Mouse (Mus musculus) stomach, postnatal 0 days (tissue): ENCODE data around the gene Znrf3. TPM values are rescaled to one million over a fixed set of nuclear protein-coding genes. Genes with fewer than 3 reads are reported as not detected.
A peak's percentile ranks its signal among the peaks of the same experiment; 100 is the strongest.
"Not testable (repeated sequence)": the region's sequence is repeated elsewhere in the genome, so short reads cannot be mapped to it uniquely, and the experiment has no call there.

Experiments used
- ATAC-seq: fragments of 200-750 bp; cut with Nextera tagmentation; 2 replicates; pipeline ENCODE4 v1.8.0; 2017; ENCODE audit not compliant: low FRiP score, low TSS enrichment
- DNase-seq: peaks from one replicate; pipeline ENCODE4 v3.0.0-alpha.2; 2016; ENCODE audit warnings: low spot score
- H3K27ac ChIP-seq: fragments of 300-500 bp; sonication (generic); replicated peaks from 2 replicates; pipeline ENCODE4 v1.5.1; 2014; ENCODE audit warnings: mild to moderate bottlenecking, control low read depth
- H3K27me3 ChIP-seq: fragments of 300-500 bp; sonication (generic); 2 replicates; pipeline ENCODE4 v1.6.1; 2014; ENCODE audit warnings: low read length; ENCODE audit not compliant: control insufficient read depth, insufficient read depth
- H3K36me3 ChIP-seq: fragments of 300-500 bp; sonication (generic); 2 replicates; pipeline ENCODE4 v1.6.1; 2014; ENCODE audit warnings: low read length, mixed read lengths; ENCODE audit not compliant: control insufficient read depth, insufficient read depth
- H3K4me1 ChIP-seq: fragments of 300-500 bp; sonication (generic); replicated peaks from 2 replicates; pipeline ENCODE4 v1.6.1; 2014; ENCODE audit warnings: antibody characterized with exemption; ENCODE audit not compliant: control insufficient read depth, insufficient read depth
- H3K4me2 ChIP-seq: fragments of 300-500 bp; sonication (generic); replicated peaks from 2 replicates; pipeline ENCODE4 v1.6.1; 2014; ENCODE audit warnings: low read depth, mild to moderate bottlenecking, control low read depth, moderate library complexity
- H3K4me3 ChIP-seq: fragments of 300-500 bp; sonication (generic); 2 replicates; pipeline ENCODE4 v1.5.1; 2014; ENCODE audit warnings: low read depth, low read length, control low read depth
- H3K9ac ChIP-seq: fragments of 300-500 bp; sonication (generic); 2 replicates; pipeline ENCODE4 v1.6.1; 2014; ENCODE audit warnings: mild to moderate bottlenecking, low read length, control low read depth, mixed read lengths
- H3K9me3 ChIP-seq: fragments of 300-500 bp; sonication (generic); 2 replicates; pipeline ENCODE4 v1.6.1; 2016; ENCODE audit warnings: low read length; ENCODE audit not compliant: control insufficient read depth
- CTCF ChIP-seq: IDR thresholded peaks from 2 replicates; pipeline ENCODE4 v1.5.1; 2016; ENCODE audit warnings: antibody characterized with exemption, low read depth, mild to moderate bottlenecking, moderate library complexity
- EP300 ChIP-seq: optimal IDR thresholded peaks from 2 replicates; pipeline ENCODE3; 2016; ENCODE audit warnings: antibody characterized with exemption
- WGBS: fragments of 180-500 bp; shearing (Covaris S2); extraction: QIAGEN DNeasy Blood & Tissue Kit; methylation state at CpG from one replicate; pipeline ENCODE4 v1.1.7; 2014; 5-methylcytosine and 5-hydroxymethylcytosine counted together
- polyA plus RNA-seq: library from polyadenylated mRNA; unstranded; fragments of >200 nt; fragmentation: Nextera tagmentation; extraction: Ambion mirVana; gene quantifications from 2 replicates; pipeline ENCODE4 v1.2.1, GENCODE M21; 2015

Znrf3 gene
- polyA plus RNA-seq, 1 experiment from 2014 or later, result 9.3 TPM

DNA sequence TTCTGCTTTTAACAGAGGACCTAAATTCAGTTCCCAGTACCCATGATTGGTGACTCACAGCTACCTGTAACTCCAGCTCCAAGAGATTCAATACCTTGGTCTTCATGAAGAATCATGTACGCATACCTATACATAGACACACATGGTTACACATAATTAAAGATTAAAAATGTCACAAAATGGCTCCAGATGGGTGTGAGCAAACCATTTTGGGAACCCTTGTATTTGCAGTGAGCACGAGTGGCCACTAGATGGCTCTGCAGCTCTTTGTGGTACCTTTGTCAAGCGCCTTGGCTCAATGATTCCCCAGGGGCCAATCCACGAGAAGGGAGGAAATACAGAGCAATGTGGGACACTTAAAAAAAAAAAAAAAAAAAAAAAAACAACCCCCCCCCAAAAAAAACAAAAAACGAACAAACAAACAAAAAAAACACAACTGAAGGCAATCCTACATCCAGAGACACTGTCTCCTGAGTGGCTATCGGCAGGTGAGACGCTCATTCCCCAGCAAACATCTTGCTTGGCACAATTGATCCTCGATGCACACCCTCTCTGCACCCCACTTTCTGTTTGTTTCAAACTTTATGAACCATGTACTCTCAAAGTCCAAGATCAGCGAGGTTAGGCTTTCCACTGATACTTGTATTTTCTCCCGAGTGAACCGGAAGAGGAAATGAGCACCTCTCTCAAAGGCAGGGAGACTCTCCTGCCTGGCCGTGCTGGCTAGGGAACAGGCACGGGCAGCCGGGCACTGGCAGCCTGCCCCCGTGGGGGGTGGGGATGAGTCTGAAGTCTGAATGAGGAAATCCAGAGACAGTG, 40.8 kb upstream of the Znrf3 start:
- no peaks in the 10 kb centered on the region for H3K4me1 ChIP-seq
- peak overlapping the region; percentile 59 for H3K9ac ChIP-seq
- H3K36me3 ChIP-seq, result no peaks in the 10 kb centered on the region
- peak overlapping the region; percentile 81 for H3K27ac ChIP-seq
- peak overlapping the region; percentile 43 for H3K4me2 ChIP-seq
- H3K27me3 ChIP-seq, result no peaks in the 10 kb centered on the region
- WGBS, result 13% methylated on average over 15 of the region's 15 CpGs
- DNase-seq (peak; percentile 90), ATAC-seq (peak; percentile 78)
- no peak for TF ChIP-seq EP300
- TF ChIP-seq CTCF, result peak; percentile 94
- peak overlapping the region; percentile 35 for H3K4me3 ChIP-seq
- no peaks in the 10 kb centered on the region for H3K9me3 ChIP-seq

DNA sequence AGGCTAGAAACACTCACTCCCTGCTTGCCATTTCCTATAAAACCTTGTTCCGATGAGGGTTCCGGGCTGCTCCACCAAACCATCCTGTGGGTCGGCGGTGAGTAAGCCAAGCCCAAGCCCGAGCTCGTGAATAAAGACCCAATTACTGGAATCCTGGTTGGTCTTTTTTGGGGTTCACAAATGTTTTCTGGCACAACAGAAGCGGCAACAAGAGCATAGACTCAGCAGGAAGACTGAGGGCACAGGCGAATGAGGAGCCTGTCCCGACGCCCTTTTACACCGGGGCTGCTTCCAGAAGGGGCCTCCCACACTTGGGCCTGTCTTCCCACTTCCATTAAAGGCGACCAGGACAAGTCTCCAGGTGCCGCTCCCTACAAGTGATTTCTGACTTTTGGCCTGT, 37.9 kb upstream of the Znrf3 start:
- DNase-seq (no peak), ATAC-seq (no peak)
- Histone ChIP-seq H3K4me1 (no peaks in the 10 kb centered on the region), H3K36me3 (no peaks in the 10 kb centered on the region), H3K4me2 (no peak overlapping the region), H3K9ac (no peak overlapping the region), H3K9me3 (no peaks in the 10 kb centered on the region), H3K4me3 (no peak overlapping the region), H3K27me3 (no peaks in the 10 kb centered on the region), H3K27ac (no peak overlapping the region)
- 82% methylated on average over 13 of the region's 13 CpGs for WGBS
- no peak for TF ChIP-seq EP300
- TF ChIP-seq CTCF, result no peak

DNA sequence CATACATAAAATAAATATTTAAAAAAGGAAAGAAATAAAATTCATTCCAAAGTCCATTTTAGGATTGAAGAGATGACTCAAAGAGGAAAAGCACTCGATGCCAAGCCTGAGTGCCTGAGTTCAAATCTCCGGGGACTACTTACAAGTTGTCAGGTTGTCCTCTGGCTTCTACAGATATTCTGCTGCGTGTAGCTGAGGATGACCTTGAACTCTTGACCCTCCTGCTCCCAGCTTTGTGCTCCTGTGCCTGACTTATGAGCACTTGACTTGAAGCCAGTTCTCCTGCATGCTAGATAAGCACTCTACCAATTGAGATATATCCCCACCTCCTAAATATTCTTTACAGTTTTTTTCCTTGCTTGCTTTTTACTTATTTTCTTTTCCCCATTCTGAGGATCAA, 34.2 kb upstream of the Znrf3 start:
- no peaks in the 10 kb centered on the region for H3K36me3 ChIP-seq
- WGBS, result 76% methylated on average over 3 of the region's 3 CpGs
- no peaks in the 10 kb centered on the region for H3K27me3 ChIP-seq
- H3K9me3 ChIP-seq, result no peaks in the 10 kb centered on the region
- no peak for ATAC-seq
- H3K4me2 ChIP-seq, result no peak overlapping the region
- H3K9ac ChIP-seq, result no peak overlapping the region
- no peaks in the 10 kb centered on the region for H3K4me1 ChIP-seq
- TF ChIP-seq CTCF, result no peak
- TF ChIP-seq EP300, result no peak
- H3K27ac ChIP-seq, result no peak overlapping the region
- no peak overlapping the region for H3K4me3 ChIP-seq
- DNase-seq, result no peak

DNA sequence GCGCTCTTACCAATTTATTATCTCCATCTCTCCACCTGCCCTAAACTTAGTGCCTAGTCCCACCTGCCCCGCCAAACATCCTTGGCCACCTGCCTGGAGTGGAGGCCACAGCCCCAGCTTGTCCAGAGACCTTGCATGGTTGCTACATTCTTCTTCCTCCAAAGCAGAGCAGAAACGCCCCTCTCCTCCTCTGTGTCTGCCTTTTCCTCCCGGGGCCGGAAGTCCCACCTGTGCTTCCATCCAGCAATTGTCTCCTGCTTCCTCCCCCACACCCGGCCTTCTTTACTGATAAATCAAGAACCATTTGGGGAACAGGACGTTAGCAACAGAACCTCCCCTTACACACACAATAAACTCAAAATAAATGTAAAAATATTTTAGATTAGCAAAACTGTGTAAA, 33.5 kb upstream of the Znrf3 start:
- Histone ChIP-seq H3K9ac (no peak overlapping the region), H3K4me2 (no peak overlapping the region), H3K4me3 (no peak overlapping the region), H3K27ac (no peak overlapping the region), H3K9me3 (no peaks in the 10 kb centered on the region), H3K36me3 (no peaks in the 10 kb centered on the region), H3K4me1 (no peaks in the 10 kb centered on the region), H3K27me3 (no peaks in the 10 kb centered on the region)
- ATAC-seq, result no peak
- 71% methylated on average over 7 of the region's 7 CpGs for WGBS
- no peak for DNase-seq
- no peak for TF ChIP-seq CTCF
- TF ChIP-seq EP300, result no peak

DNA sequence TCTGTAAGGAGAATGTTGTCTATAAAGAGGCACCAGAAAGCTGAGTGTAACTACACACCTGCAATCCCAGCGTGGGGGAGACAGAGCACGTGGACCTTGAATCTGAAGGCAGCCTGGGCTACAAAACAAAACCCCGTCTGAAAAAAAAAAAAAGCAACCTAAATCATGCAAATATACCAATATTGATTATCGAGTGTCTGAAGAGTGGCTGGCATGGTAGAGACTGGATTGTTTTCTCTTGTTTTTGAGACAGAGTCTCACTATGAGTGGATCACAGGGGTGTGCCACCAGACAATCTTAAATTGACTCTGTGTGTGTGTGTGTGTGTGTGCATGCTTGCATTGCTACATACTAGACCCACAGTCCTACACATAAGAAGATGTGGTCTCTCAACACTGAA, 32.2 kb upstream of the Znrf3 start:
- no peaks in the 10 kb centered on the region for H3K36me3 ChIP-seq
- no peaks in the 10 kb centered on the region for H3K4me1 ChIP-seq
- H3K27me3 ChIP-seq, result no peaks in the 10 kb centered on the region
- no peaks in the 10 kb centered on the region for H3K9me3 ChIP-seq
- TF ChIP-seq EP300 (no peak), CTCF (no peak)
- no peak overlapping the region for H3K4me3 ChIP-seq
- WGBS, result 86% methylated on average over 4 of the region's 4 CpGs
- H3K9ac ChIP-seq, result no peak overlapping the region
- no peak overlapping the region for H3K27ac ChIP-seq
- no peak overlapping the region for H3K4me2 ChIP-seq
- ATAC-seq (no peak), DNase-seq (no peak)

DNA sequence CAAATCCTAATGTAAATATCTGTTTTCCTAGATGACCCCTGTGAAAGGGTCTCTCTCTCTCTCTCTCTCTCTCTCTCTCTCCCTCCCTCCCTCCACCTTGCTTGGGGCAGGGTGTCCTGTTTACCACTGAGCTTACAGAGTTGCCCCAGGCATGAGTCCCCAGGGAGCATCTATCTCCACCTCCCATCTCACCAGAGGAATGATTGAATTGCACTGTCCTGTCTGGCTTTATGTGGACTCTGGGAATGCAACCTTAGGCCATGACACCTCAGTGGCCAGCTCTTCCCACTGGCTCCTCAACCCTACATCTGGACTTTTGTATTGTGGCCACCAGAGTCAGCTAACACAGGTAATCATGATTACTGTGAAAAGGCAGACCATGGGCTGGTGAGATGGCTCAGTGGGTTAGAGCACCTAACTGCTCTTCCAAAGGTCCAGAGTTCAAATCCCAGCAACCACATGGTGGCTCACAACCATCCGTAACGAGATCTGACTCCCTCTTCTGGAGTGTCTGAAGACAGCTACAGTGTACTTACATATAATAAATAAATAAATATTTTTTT, 31.0 kb upstream of the Znrf3 start:
- not testable (repeated sequence) for DNase-seq, H3K27ac ChIP-seq, H3K4me2 ChIP-seq, H3K36me3 ChIP-seq, H3K9ac ChIP-seq, H3K27me3 ChIP-seq, H3K9me3 ChIP-seq, H3K4me1 ChIP-seq, ATAC-seq, H3K4me3 ChIP-seq
- no CpG with 5 or more reads among the region's 2 CpGs for WGBS
